Mouse (Mus musculus) T-helper 1 cell (primary cell): ENCODE measurements around the gene Gm21797.
"Not testable (repeated sequence)": the region's sequence is repeated elsewhere in the genome, so short reads cannot be mapped to it uniquely, and the experiment has no call there.

ENCODE experiments used
- in situ Hi-C: fragments of 300-600 bp; cut with MboI, MseI; formaldehyde crosslinking; loops from one replicate; pipeline ENCODE4 v1.15.1; 2025; ENCODE audit warnings: high pct_unique_total_duplicates

Gm21797 gene

DNA sequence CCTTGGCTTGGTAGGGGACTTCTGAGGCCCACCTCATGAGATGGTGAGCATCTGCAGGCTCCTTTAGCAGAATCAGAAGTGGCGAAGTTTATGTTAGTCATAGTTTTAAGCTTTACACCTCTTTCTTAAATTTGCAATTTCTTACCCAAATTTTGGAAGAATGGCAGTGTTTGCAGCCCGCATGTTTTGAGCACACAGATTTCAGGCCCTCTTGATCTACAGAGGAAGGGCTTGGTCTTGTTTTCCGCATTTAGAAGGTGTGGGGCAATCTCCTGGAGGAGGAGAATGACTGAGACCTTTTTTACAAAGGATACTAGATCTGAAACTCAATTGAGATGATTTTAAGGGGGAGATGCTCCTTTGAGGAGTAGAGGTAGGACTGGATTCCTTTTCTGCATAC lies at the start of gene Gm21797:
Gene Gm21797 (minus strand): TSS at position 101 of the 400 bp plus-strand sequence.
- in situ Hi-C loops = not testable (repeated sequence)

GRCm38 (mm10) chrY:40804614-40805013 lies 29.0 kb upstream of the Gm21797 start, which contains the start of gene Gm20795:
TSS of gene Gm20795 (plus strand) at chrY:40804914.
- in situ Hi-C loops = not testable (repeated sequence)
